Mouse (Mus musculus) ES-E14 (cell line): Measurements from ENCODE around the gene P4ha2.

ENCODE experiments used
- CHD2 ChIP-seq: IDR thresholded peaks from 2 replicates; pipeline ENCODE4 v1.6.1; 2014; ENCODE audit warnings: mild to moderate bottlenecking, low read depth, low read length, inconsistent platforms
- HCFC1 ChIP-seq: IDR thresholded peaks from 2 replicates; pipeline ENCODE4 v1.6.1; 2012; ENCODE audit warnings: low read length, inconsistent platforms, borderline replicate concordance; ENCODE audit not compliant: insufficient read depth
- ZC3H11A ChIP-seq: IDR thresholded peaks from 2 replicates; pipeline ENCODE4 v1.6.1; 2012; ENCODE audit warnings: low read depth, mild to moderate bottlenecking, inconsistent platforms, low read length, borderline replicate concordance
- ZNF384 ChIP-seq: IDR thresholded peaks from 2 replicates; pipeline ENCODE4 v1.6.1; 2012; ENCODE audit warnings: low read depth, low read length, inconsistent platforms

- TF ChIP-seq ZC3H11A, result no peak
- TF ChIP-seq CHD2, result no peak
- TF ChIP-seq HCFC1, result no peak
- no peak for TF ChIP-seq ZNF384
Measured at GRCm38 (mm10) chr11:54119740-54120360, 20.0 kb downstream of the P4ha2 start.
